Mouse (Mus musculus) frontal cortex, postnatal 14 days (tissue): ENCODE measurements at regions not wholly inside any gene's neighbourhood (a gene's known extent, or its start where the extent isn't known, plus 50 kb on each side); places are given as distances from the start of the nearest gene placed in this dataset.

Experiments used
- DNase-seq, 2 experiments: peaks; one replicate each; pipeline ENCODE4 v3.0.0; 2022; ENCODE audit warnings: low spot score in 2 of 2

DNA sequence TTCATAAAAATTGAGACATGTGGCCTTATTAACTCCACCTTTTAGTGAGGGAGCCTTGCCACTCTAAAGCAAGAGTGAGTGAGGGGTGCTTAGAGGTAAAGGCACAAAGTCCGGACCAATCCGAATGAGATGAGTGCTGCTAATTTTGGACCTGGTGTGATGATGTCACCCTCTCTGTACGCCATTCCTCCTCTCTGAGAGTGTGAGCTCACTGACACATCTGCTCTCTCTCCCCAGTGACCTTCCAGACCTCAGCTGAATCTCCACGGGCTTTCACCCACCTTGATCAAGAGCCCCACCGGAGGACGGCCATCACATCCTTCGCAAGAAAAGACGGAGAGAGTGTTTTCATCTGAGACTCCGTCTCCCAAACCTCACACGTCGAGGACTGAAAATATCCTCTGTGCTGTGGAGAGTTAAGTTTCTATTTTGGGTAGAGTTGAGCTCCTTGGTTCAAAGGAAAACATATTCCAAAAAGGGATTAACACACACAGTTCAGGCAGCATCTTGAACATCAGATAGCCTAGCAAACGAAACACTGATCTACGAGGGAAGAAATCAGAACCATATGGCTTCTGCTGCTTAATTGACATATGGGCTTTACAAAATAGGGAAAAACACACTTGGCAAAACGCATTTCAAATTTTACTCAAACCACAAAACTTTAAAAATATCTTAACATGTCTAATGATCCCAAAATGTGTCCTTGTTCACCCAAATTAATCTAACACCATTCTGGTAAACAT, 96.2 kb upstream of the 3110018I06Rik start:
- no peak for DNase-seq

DNA sequence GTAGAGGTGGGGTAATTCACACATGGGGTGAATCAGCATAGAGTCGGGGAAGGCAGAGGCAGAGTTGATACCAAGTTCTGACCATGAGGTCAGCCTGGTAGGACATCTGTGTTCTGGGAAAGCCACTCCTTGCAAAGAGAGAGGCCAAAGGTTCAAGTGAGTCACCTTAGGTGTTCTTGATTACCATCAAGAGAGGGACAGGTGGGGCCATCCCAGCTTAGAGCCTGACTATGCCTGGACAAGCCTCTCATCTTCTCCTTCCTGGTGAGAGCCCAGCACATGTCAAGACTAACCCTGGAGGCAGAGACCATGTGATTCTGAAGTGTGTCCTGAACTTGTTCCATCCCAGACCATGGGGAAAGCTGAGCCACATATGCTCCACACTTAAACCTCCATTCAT, 94.0 kb upstream of the 3110018I06Rik start:
- DNase-seq = no peak

DNA sequence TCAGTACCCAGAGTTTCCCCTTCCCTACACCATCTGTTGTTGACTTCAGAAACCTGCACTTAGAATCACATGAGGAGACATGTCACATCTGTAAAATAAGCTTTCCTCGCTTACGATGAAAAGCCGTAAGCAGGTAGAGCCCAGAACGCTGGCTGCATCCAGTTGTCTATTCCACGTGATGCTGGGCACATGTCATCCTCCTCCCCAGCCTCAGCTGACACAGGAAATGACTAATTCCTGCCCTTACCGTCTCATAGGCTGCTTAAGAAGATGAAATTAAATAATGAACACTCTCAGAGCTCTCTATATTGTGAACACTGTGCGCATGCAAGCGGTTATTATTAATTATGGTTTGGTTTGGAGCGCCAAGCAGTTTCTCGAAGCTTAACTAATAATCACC, 83.6 kb upstream of the 3110018I06Rik start:
- no peak for DNase-seq

DNA sequence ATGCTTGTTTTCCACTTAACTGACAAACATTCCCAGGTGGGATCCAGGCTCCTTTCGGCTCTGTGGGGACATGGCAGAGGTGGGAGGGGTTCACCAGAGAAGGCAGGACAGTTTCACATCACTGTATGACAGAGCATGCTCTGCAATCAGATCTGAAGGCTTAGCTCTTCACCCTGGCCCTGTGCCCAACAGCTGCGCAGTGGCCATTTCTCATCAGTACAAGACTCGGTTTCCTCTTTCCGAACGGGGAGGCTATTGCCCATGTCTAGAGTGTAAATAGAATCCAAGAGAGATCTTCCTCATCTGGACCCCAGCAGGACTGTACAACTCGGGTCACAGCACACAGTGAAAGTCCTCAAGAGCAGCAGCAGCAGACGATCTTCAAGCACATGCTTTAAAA, 64.5 kb upstream of the 3110018I06Rik start:
- no peak for DNase-seq

DNA sequence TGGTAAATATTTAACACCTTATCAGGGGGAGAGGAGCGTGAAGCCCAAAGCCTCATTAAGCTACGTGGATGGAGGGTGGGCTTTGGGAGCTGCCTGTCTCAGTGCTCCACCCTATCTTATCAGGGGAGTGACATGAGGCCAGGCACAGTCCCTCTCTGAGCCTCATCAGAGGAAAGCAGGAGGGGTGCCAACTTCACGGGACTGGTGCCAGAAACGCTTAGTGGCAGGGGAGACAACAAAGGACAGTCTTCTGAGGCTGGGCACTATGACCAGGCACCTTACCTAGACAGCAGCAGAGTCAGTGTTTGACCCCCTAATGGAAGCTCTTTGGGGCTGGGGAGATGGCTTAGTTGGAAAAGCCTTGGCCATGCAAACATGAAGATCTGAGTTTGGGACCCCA, 49.9 kb upstream of the 3110018I06Rik start:
- no peak for DNase-seq
